Mouse (Mus musculus) left cerebral cortex, adult 9 months (tissue): ENCODE measurements around the gene Plac8.

Experiments used
- DNase-seq, 2 experiments: peaks; one replicate each; pipeline ENCODE4 v3.0.0; 2022; ENCODE audit warnings: low spot score in 2 of 2

Plac8 gene

GRCm38 (mm10) chr5:100535826-100536225 is 36.2 kb downstream of the Plac8 start:
- DNase-seq: peak in 1 of 2 experiments; percentile 7

DNA sequence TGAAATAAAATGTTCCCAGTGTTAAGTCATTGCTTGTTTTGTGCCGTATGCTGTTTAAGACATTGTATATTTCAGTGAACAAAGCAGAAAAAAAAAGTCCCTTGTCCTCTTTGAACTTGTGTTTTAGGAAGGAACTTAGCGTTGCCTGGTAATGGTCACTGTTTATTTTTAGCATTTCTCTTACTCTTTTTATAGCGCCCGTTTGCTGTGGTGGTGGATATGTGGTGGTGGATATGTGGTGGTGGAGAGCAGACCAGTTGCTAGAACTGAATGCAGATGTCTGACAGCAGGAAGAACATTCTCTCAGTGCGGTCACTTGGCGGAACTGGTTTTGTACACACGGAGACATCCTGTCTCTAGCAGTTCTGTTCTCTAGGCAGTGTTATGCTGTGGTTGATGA is 45.9 kb downstream of the Plac8 start:
- peak; percentile 41 to 43 for DNase-seq

- DNase-seq: no peak
Measured at GRCm38 (mm10) chr5:100525620-100526019, 46.4 kb downstream of the Plac8 start.

GRCm38 (mm10) chr5:100524921-100525320 is 47.1 kb downstream of the Plac8 start:
- DNase-seq: no peak

GRCm38 (mm10) chr5:100523331-100523730 is 48.7 kb downstream of the Plac8 start:
- DNase-seq: no peak

DNA sequence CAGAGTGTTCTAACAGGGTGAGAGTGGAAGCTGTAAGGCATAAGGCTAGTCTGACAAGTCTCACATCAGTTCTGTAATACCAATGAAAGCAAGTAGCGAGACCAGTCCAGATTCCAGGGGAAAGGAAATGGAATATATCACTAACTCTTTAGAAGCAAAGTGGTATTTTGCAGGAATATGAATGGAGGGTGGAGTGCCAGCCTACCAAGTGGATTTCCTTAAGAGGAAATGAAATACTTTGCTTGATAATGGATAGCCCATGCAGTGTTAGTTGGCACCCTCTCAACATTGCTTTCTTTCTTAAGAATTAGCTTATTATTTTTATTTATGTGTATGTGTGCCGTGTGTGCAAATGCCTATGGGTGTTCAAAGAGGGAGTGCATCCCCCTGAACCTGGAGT is 51.8 kb downstream of the Plac8 start:
- no peak for DNase-seq

- no peak for DNase-seq
Measured at GRCm38 (mm10) chr5:100519027-100519411, 53.0 kb downstream of the Plac8 start.

- peak; percentile 95 to 98 for DNase-seq
Measured at GRCm38 (mm10) chr5:100518049-100519026, 53.7 kb downstream of the Plac8 start, which contains the start of gene Cops4. Gene Cops4 (plus strand): TSS chr5:100518309.

DNA sequence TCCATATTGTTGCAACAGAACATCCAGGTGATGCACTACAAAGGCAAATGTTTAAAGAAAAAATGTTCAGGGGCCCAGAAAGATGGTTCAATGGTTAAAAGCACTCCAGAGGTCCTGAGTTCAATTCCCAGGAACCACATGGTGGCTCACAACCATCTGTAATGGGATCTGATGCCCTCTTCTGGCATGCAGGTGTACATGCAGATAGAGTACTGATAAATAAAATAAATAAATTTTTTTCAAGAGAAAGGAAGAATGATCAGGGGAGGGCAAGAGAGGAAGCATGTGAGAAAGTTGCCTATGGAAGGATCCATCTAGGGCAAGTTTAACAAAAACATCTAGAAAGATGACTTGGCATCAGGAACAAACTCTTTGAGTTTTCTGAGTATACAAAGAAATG is 59.5 kb downstream of the Plac8 start:
- no peak for DNase-seq

GRCm38 (mm10) chr5:100509247-100509646 is 62.8 kb downstream of the Plac8 start:
- DNase-seq: no peak
